Mouse (Mus musculus): ENCODE results near the gene 9130230L23Rik. TPM values are rescaled to one million over a fixed set of nuclear protein-coding genes. Genes with fewer than 3 reads are reported as not detected.
A peak's percentile ranks its signal among the peaks of the same experiment; 100 is the strongest.

9130230L23Rik gene
- polyA plus RNA-seq, 1 experiment from 2014 or later: not detected

GRCm38 (mm10) chr5:65941145-65941544 lies 62.9 kb downstream of the 9130230L23Rik start:
- no peak for ATAC-seq (ENCODE audit: low FRiP score, low read depth)
- Histone ChIP-seq H3K36me3 (no peaks in the 10 kb centered on the region), H3K4me2 (replicated peaks) (no peak overlapping the region), H3K9ac (no peak overlapping the region), H3K4me1 (no peaks in the 10 kb centered on the region), H3K4me3 (no peak overlapping the region), H3K9me3 (no peaks in the 10 kb centered on the region), H3K27ac (no peak overlapping the region), H3K27me3 (no peaks in the 10 kb centered on the region)
- WGBS: 54% methylated on average over 4 of the region's 4 CpGs

GRCm38 (mm10) chr5:65937998-65938715 lies 65.9 kb downstream of the 9130230L23Rik start:
- Histone ChIP-seq H3K9ac (no peak overlapping the region), H3K4me2 (replicated peaks) (no peak overlapping the region), H3K36me3 (no peaks in the 10 kb centered on the region), H3K27ac (no peak overlapping the region), H3K4me3 (no peak overlapping the region), H3K9me3 (no peaks in the 10 kb centered on the region), H3K4me1 (no peaks in the 10 kb centered on the region), H3K27me3 (no peaks in the 10 kb centered on the region)
- 60% methylated on average over 9 of the region's 9 CpGs for WGBS
- ATAC-seq (ENCODE audit: low FRiP score, low read depth): peak; percentile 80

- ATAC-seq (ENCODE audit: low FRiP score, low read depth): peak; percentile 82
- WGBS: 67% methylated on average over 11 of the region's 11 CpGs
- no peak overlapping the region for H3K4me2 ChIP-seq (replicated peaks)
These were observed 66.9 kb downstream of the 9130230L23Rik start for GRCm38 (mm10) chr5:65937011-65937726.

GRCm38 (mm10) chr5:65934783-65935182 lies 69.3 kb downstream of the 9130230L23Rik start, which contains the start of gene Chrna9:
TSS of gene Chrna9 (plus strand) at chr5:65934921.
- Histone ChIP-seq H3K27ac (no peak within 1 kb of the TSS), H3K4me2 (replicated peaks) (no peak within 1 kb of the TSS), H3K9me3 (no peaks in the 10 kb centered on the region), H3K9ac (no peak within 1 kb of the TSS), H3K4me1 (no peaks in the 10 kb centered on the region), H3K27me3 (no peaks in the 10 kb centered on the region), H3K36me3 (no peaks in the 10 kb centered on the region), H3K4me3 (no peak within 1 kb of the TSS)
- no peak for ATAC-seq (ENCODE audit: low FRiP score, low read depth)
- WGBS: 84% methylated on average over 5 of the region's 5 CpGs

More at GRCm38 (mm10) chr5:65937011-65937726, 66.9 kb downstream of the 9130230L23Rik start:
- Histone ChIP-seq H3K9ac (no peak overlapping the region), H3K27me3 (no peaks in the 10 kb centered on the region), H3K4me1 (no peaks in the 10 kb centered on the region), H3K27ac (no peak overlapping the region), H3K36me3 (no peaks in the 10 kb centered on the region), H3K4me3 (no peak overlapping the region), H3K9me3 (no peaks in the 10 kb centered on the region)

- Histone ChIP-seq H3K4me2 (replicated peaks) (no peak overlapping the region), H3K27ac (no peak overlapping the region), H3K27me3 (no peaks in the 10 kb centered on the region), H3K4me1 (no peaks in the 10 kb centered on the region), H3K9ac (no peak overlapping the region), H3K9me3 (no peaks in the 10 kb centered on the region), H3K4me3 (no peak overlapping the region), H3K36me3 (no peaks in the 10 kb centered on the region)
- ATAC-seq (ENCODE audit: low FRiP score, low read depth): no peak
- WGBS: 84% methylated on average over 2 of the region's 2 CpGs
These were observed 70.3 kb downstream of the 9130230L23Rik start for GRCm38 (mm10) chr5:65933764-65934163.

- no peak for ATAC-seq (ENCODE audit: low FRiP score, low read depth)
- Histone ChIP-seq H3K27ac (no peak overlapping the region), H3K9me3 (no peaks in the 10 kb centered on the region), H3K4me1 (no peaks in the 10 kb centered on the region), H3K9ac (no peak overlapping the region), H3K4me3 (no peak overlapping the region), H3K4me2 (replicated peaks) (no peak overlapping the region), H3K27me3 (no peaks in the 10 kb centered on the region), H3K36me3 (no peaks in the 10 kb centered on the region)
- WGBS: 79% methylated on average over 4 of the region's 4 CpGs
These were observed 70.8 kb downstream of the 9130230L23Rik start for GRCm38 (mm10) chr5:65933258-65933657.

- Histone ChIP-seq H3K27me3 (no peaks in the 10 kb centered on the region), H3K9me3 (no peaks in the 10 kb centered on the region), H3K9ac (no peak overlapping the region), H3K27ac (no peak overlapping the region), H3K4me1 (no peaks in the 10 kb centered on the region), H3K4me3 (no peak overlapping the region), H3K4me2 (replicated peaks) (no peak overlapping the region), H3K36me3 (no peaks in the 10 kb centered on the region)
- ATAC-seq (ENCODE audit: low FRiP score, low read depth): no peak
- 80% methylated on average over 4 of the region's 4 CpGs for WGBS
These were observed 73.9 kb downstream of the 9130230L23Rik start for GRCm38 (mm10) chr5:65930171-65930570.

Small RNA genes lying within 50 kb of the gene (microRNA-seq; reads per million reads assigned to microRNA genes)
- gene Gm25952: not detected

Other genes starting within 250 kb of the 9130230L23Rik start
- 35.3 and 37.0 TPM in 2 replicates for gene N4bp2, start 240.8 kb downstream of the 9130230L23Rik start, polyA plus RNA-seq (2015; fragmentation: Nextera tagmentation; extraction: Ambion mirVana)
- 0.93 and 1.1 TPM in 2 replicates for gene Rhoh, start 143.1 kb downstream of the 9130230L23Rik start, polyA plus RNA-seq (2015; fragmentation: Nextera tagmentation; extraction: Ambion mirVana)
- 0.70 and 0.77 TPM in 2 replicates for gene Chrna9, start 69.4 kb downstream of the 9130230L23Rik start, polyA plus RNA-seq (2015; fragmentation: Nextera tagmentation; extraction: Ambion mirVana)
- gene Rbm47, start 168.8 kb upstream of the 9130230L23Rik start, polyA plus RNA-seq (2015; fragmentation: Nextera tagmentation; extraction: Ambion mirVana): 3.7 and 4.0 TPM in 2 replicates